Mouse (Mus musculus) liver, embryonic 14.5 days (tissue): Measurements from ENCODE around the gene 4930524J08Rik.

Source experiments
- CTCF ChIP-seq: IDR thresholded peaks from 2 replicates; pipeline ENCODE4 v1.5.1; 2016; ENCODE audit warnings: antibody characterized with exemption, low read depth, control low read depth
- EP300 ChIP-seq: IDR thresholded peaks from 2 replicates; pipeline ENCODE4 v1.6.1; 2016; ENCODE audit warnings: antibody characterized with exemption, low read depth

GRCm38 (mm10) chr5:100000048-100000447, 21.2 kb downstream of the 4930524J08Rik start:
- TF ChIP-seq CTCF (no peak), EP300 (no peak)
